Mouse (Mus musculus) cerebellum, postnatal 4 days (tissue): ENCODE measurements at regions not wholly inside any gene's neighbourhood (a gene's known extent, or its start where the extent isn't known, plus 50 kb on each side); places are given as distances from the start of the nearest gene placed in this dataset.

ENCODE experiments used
- DNase-seq, 2 experiments: peaks; one replicate each; pipeline ENCODE4 v3.0.0; 2022; ENCODE audit warnings: low spot score in 2 of 2, mixed read lengths in 1 of 2

DNA sequence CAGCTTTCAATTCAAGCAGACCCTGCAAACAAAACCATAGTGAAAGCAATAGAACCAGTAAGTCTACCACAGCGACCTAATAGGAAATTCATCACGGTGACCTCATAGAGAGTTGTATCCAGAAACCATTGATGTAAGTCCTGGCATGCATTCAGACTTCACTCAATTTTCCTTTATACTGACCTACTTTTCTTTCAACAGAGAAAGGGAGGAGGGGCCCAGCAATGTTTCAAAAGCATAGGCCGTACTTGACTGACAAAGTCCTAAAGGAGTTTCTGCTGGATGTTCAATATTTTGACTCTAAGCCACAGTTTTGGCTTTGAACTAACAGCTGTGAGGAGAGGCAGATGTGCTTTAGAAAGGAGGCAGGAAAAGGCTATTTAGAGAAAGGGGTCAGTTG is 88.4 kb downstream of the AI593442 start:
- DNase-seq = no peak

DNA sequence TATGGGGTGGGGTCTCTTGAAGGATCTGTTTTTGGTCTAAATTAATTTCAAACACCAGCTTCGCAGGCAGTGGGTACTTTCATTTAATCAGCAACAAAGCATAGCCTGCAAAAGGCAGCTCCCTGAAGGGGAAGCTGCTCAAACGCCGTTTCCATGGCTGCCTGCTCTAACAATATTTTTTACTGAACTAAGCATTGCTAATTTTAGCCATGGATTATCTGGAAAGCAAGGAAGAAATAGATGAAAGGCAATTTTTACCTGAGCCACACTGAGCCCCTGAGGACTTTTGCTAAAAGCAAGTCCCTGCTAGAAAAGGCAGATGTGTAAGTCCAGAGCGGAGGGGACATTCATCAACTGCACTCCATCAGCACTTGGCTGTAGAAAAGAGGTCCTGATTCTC is 105.5 kb downstream of the AI593442 start:
- no peak for DNase-seq

DNA sequence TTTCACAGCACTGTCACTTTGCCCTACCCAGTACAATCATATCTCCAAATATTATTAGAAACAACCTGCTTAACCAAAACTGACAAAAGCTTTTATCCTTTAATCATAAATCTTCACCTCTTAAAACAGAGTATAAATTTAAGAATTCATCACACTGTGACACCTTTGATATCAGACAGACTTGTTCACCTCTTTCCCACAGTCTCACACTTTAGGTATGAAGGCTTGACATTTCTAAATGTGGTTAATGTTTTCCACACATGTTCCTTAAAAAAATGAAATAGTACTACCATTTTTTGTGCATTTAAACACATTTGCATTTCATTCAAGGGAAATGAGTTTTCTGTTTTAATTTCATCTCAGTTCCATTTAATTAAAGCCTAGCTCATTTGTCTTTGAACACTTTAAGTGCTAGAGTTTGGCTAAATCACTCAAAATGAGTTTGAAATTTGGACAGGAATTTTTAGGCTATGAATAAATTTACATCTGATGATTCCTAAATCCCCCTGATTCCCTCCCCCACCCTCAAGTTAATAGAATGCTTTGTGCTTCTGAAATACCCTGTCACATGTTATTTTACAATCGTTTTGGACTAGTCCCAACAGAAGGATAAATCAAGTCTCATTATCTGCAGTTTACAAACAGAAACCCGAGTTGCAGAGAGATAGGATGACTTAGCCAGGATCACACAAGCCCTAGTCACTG is 127.9 kb downstream of the AI593442 start:
- DNase-seq = no peak

DNA sequence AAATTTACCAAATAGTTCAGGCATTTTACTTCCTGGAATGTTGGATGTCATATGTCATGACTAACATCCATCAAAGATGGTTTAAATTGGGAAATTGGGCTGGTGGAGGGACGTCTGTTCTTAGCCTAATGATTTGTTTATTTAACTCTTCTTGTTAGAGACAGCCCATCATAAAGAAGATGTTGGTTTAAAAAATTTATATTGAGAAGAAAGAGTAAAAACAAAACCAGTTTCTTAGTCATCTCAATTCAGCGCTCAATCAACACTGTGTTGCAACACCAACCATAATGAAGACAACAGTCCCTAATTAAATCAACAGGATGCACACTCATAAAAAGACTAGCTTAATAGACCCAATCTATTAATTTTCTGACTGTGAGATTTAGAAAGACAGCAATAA is 133.5 kb downstream of the AI593442 start:
- no peak for DNase-seq

DNA sequence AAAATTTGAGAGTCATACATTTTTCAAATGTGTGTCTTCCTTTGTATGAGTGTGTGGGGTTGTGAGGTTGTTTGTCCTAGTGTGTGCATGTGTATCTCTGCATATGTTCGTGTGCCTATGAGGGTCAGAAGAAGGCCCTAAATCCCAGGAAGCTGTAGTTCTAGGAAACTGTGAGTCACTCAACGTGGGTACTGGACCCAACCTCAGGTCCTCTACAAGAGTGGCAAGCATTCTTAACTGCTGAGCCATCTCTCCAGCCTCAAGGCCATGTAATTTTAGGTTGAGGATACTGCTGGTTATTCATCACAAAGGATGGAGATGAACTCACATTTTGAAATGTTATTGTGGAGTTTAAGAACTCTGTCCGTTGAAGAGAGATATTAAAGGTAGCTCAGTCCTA is 140.5 kb downstream of the AI593442 start:
- DNase-seq = no peak

DNA sequence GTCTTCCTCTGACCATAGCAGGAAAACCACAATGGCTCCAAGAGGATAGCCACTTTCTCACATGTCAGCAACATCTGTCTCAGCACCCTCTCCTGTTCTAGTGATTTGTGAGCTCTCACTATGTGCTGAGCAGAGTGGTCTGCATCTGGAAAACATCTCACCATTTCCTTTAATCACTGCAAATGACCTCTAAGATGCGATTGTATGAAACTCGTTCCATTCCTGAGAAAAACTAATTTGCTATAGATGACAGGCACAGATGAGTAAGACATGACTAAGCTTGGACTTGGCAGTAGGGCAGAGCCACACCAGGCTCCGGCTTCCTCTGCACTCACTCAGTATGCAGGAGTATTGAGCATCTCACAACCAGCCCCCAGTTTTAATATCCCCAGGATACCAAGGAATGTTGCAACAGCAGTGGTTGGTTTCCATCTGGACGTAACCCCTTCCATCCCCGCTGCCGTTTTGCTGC is 150.1 kb downstream of the AI593442 start:
- DNase-seq = no peak

DNA sequence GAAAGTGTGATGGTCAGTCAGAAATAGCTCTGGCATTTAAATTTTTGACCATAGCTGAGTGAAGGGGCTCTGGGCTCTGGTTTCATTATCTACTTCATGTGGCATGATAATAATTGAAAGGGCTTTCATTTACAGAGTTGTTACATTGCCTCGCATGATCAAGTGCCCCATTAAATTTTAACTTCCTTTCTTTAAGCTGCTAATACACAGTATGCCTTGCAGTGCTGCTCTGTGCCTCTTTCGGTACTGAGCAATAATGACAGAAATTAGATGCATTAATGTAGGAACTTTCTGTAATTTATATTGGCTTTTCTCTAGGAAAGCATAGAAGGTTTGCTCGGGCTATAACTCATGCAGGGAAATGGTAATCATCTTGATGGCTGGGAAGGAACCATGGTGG is 179.1 kb downstream of the AI593442 start:
- no peak for DNase-seq

DNA sequence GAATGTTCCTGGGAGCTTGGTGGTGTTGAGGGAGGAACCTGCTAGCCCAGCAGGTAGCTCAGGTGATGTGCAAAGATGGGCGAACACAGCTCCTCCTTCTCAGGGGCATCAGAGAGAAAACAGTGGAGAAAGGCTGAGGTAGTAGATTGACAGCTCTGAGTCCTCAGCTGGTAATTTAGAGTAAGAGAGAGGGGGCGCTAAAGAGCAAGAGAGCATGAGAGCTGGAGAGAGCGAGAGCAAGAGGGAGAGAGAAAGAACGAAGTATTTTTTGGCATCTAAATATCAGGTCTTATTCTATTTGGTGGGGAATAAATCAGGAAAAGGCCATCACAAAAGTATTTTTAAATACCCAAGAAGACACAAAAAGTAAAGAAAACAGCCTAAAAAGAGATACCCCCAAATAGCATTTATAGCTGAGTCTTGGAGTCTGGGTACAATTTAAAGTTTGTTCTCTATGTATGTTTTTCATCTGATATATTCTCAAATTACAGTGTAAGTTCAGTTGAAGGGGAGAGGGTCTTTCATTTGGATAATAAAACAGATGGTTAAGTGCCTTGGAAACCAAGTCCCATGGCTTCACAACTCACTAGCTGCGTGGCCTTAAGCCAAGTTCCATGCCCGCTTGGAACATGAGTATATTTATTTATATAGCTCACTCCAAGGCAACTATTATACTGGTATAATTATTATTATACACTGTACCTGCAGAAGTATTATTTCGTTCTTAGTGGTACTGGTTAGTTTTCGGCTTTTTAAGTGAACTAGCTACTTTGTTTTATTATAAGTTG is 183.9 kb downstream of the AI593442 start:
- DNase-seq = no peak

DNA sequence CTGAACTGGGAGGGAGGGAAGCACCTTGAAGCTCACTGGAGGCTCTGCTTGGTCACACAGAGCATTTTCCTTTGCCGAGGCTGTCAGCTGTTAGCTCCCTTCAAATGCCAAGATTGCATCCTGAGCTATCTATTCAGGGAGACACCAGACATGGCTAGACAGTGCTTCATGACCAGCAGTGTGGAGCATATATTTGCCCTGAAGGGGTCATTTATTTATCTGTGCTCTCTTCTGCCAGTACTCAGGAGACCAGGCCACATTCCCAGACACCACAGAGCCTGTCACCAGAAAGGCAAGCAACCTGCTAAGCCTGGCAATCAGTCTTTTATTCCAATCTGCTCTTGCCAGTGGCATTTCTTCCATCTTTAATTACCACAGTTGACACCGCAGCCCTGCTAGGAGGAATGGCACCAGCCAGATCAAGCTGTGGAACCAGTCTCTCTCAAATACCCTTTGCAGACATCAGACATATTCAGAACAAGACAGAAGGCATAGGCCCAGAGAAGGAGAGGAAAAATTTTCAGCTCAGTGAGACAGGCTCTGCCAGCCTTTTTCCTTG is 186.6 kb downstream of the AI593442 start:
- peak in 1 of 2 experiments; percentile 13 for DNase-seq

DNA sequence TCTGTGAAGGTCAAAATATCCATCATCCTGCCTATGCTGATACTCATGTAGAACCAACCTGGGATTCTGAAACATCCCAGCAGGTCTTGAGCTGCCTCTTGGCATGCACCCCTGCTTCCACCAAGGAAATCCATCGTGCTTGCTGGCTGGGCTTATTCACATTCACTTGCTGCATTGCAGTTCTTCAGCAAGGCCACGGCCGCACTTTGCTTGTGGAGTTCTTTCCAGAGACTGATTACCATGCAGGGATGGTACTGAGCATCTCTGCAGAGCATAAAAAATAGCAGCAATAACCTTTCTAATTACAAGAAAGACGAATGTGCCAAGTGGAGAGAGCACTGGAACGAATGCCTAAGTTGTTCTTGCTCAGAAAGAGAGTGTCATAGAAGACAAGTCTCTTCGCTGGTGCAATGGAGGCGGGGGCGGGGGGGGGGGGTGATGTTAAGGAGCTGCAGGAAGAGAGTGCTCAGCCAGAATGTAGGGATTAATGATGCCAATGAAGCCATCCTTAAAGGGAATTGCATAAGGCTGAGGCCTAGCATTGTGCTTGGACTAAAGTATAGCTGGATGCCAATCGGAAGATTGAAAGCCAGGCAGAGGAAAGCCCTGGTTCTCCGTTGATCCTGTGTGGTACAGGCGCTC is 205.9 kb downstream of the AI593442 start:
- peak in 1 of 2 experiments; percentile 15 for DNase-seq

DNA sequence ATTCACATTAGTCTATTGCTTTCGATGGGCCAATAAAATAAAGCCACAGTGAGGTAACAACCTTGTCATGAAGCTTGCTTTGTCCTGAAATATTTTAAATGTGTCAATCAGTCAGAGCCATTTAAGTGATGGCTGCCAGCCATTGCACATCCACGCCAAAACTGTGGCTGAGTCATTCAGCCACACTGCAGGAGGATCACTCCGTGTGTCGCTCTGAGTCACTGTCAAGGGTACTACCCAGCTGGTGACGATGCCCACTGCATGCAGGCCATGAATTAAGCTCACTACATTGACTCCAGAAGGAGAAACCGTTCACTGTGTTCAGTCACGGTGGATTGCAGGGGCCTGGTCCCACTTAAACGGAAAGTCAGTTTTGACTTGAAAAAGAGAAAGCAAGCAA is 206.7 kb downstream of the AI593442 start:
- DNase-seq = peak in 1 of 2 experiments; percentile 40

DNA sequence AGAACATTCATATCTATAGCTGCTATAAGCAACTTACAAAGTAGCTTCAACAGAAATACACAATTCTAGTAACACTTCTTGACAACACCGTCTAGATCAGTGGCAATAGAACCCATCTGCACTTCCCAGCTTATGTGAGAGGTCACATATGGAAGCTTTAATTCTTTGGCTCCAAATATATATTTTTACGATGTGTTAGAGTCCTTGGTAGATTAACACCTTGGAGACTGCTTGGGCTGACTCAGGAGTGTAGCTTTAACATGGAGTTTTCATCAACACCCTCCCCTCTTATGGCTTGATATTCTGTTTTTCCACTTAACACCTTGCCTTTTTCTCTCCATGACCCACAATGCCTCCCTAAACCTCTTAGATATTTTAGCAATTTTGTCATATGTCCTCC is 221.1 kb downstream of the AI593442 start:
- no peak for DNase-seq

DNA sequence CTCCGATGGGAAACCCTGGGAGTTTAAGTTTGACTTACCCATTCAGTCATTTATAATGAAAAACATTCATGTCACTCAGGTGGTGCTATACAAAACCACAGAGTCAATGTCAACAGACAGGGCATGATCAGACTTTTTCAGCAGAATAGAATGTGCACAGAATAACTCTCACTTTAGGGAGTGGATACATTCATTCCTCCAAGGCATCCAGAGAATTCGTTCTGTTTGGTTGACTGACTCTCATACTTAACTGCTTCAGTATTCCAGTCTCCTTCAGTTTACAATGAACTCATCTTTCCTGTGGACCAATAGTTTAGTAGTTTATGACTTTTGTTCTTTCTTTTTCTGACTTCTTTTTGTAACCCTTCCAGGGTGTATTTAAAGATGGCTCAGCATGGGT is 225.1 kb downstream of the AI593442 start:
- DNase-seq = no peak

DNA sequence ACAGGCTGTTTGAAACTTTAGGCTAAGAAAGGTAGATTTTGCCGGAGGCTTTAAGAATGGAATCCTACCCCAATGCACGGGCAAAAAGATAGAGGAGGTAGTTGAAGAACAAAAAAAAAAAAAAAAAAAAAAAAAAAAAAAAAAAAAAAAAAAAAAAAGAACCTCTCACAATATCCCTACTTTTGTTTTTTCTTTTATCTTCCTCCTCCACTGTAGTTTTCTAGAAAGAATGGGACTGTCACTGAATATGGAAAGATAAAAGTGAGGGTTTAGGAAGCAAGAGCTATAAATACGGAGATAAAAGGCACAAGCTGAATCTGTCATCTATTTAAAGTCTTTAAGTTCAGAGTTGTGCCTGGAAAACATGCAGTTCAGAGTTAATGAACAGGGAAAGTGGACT is 227.8 kb downstream of the AI593442 start:
- DNase-seq = no peak

DNA sequence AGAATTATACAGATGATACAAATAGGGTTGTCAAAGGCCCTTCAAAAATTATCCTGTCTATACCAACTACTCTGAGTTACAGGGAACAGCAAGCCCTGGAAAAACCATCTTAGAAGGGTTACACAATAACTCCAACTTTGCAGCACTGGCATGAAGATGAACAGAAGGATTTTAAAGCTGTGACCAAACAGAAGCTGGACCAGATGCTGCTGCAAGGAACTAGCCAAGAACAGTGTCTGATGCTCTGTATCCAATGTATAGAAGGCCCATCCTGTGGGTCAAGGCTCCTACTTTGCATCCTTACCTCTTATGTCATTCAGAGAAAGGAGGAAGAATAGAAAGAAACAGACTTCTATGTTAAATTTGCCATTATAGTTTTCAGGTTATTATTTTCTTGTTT is 231.3 kb downstream of the AI593442 start:
- no peak for DNase-seq

DNA sequence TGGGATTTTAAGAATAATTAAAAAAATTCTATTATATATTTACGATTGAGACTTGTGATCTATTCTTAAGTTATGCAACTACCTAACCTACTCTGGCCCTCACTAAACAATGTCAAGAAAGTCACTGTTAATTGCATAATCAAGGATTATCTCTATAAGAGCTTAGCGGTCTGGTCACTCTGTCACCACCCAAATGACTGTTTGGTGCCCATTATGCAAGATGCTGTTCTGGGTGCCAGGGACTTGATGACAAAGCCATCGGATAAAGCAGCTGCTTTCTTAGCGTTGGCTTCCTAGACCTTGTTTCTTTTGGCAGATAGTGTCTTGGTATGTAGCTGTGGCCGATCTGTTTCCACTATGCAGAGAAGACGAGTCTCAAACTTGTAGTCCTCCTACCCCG is 236.4 kb downstream of the AI593442 start:
- DNase-seq = no peak

DNA sequence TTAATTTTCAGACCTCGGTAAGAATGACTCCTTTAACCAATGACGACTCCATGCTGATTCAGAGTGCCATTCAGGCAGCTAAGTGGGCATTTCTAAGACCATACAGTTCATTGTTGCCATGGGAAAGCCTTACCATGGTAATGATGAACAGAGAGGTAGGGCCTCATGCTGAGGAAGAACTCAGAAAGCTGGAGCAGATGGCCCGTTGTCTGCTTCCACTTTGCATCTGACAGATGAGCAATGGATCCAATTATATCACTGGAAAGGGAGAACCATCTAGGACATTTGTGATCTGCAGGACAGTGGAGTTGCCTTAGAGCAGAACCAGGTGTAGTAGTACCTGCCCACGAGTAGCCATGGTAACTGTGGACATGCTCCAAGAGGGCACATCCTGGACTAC is 245.4 kb downstream of the AI593442 start:
- DNase-seq = no peak

DNA sequence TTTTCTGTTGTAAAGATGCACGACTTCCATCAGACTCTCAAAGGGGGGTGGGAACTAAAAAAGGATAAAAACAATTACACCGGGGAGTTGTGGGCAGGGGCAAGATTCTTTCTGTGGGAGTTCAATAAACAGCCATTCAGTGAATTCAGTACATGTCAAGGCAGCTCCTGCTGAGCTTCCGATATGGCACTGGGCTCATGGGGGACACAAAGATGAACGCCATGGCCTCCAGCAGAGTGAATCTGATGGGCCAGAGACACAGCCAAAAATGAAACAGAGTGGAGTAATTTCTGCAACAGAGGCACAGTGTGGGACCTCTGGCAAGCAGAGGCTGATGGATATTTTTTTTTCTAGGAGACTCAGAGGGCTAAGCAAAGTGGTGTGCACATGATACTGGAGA is 254.2 kb downstream of the AI593442 start:
- no peak for DNase-seq

DNA sequence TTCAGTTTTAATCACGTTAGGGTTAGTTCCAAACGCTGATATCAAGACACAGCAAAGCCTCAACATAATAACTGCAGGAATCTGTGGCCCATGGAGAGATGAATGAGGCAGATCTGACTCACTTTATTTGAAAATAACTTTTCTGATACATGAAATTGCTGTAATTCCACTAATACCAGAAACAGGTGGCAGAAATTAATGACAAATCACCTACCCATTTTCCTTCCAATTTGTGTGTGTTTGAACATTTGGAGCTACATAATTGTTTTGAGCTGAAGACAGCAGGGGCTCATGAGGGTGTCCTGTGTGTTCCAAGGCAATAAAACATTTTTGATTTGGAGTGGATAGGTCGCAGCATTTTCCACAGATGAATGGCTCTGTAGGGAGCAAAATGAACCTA is 254.2 kb upstream of the Zc3h12c start:
- DNase-seq = no peak

DNA sequence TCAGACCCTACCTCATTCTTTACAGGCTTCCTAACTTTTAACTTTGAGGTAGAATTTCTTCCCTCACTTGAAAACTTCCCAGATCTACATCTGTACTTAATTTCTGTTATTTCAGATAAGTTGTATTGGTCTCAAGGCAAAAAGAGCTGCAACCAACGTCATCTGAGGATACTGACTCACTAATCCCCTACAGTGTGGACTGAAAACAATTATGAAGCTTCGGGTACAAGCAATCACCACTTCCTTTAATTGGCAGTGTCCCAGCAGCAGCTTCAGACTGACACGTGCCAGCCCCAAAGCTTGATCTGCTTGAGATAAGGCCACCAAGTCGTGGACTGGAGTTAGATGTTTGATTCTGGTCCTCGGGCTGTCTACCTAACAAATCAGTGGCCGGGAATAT is 247.3 kb upstream of the Zc3h12c start:
- DNase-seq = no peak

DNA sequence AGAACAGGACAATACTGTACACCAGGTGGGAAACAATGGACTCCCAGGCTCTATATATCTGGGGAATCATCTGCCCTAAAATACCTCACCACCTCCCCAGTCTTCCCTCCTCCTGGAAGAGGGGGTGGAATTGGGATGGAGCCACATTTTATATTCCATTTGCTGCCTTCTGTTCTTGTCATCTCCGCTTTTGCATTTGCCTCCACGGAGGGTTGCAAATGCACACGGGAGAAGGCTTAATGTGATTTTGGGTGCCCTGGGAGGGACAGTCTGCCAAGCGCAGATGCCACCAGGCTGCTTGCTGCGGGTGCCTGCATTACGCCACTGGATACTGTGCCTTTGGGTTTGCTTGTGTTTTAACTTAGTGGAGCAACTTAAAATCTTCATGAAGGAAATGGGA is 239.5 kb upstream of the Zc3h12c start:
- no peak for DNase-seq

DNA sequence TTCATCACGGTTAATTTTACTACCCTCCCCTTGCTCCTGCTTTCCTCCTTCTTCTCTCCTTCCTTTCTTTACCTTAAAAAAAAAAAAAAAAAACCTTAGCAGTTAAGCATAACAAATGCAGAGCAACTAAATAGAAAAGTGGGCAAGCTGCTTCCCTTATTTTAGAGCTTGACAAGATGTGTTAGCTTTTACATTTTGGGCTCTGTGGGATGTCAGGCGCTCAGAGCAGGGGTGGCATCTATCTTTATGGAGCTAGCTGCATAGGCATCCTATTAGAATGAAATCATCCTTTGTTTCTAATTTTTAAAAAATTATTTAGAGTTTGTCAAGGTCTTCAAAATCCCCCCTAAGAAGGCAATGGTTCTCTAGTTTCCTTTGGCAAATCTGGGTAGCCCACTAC is 234.1 kb upstream of the Zc3h12c start:
- DNase-seq = no peak

DNA sequence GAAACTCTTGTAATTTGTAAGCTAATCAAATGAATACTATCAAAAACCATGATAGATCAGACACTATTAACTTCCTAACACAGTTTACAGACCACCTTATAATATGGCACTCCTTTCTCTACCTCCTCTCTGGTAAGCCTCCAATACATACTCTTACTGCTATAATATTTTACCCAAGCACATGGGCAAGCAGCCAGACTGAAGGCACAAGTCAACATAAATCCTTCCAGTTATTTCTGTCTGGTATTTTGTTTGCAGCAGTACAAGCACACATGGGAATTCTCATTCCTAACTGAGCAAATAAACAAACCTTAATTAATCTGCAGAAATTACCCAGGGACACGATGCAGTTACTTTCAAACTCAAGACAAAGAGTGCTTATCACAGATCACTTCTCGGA is 210.7 kb upstream of the Zc3h12c start:
- no peak for DNase-seq
